ENCODE assay signal across 8 mouse cellular contexts in genomic region chr2:119787206-119787883, GRCm38 (mm10). TPM values are rescaled to one million over a fixed set of nuclear protein-coding genes. Genes with fewer than 3 reads are reported as not detected.
DNase-seq lines count a peak whose midpoint lies in the region; ATAC-seq and TF ChIP-seq lines count a peak whose summit lies in the region.

Gene Rpap1, minus strand, starts transcription at chr2:119787537.

- in situ Hi-C loops in ES-E14 (cut with MboI; ENCODE audit: low sequenced_read_pairs in 2 of 2, unreplicated experiment in 2 of 2), result no loop called here

- ATAC-seq in cerebellum, adult (ENCODE audit: insufficient number of reproducible peaks, low FRiP score, low TSS enrichment), result peak; percentile 97
- ATAC-seq in forebrain, embryonic 13.5 days, result peak; percentile 98
- ATAC-seq in neural tube, embryonic 14.5 days (ENCODE audit: low read depth), result peak; percentile 96

- no peaks in the 10 kb centered on the region; the same call in 1 of the 2 replicates for H3K27me3 ChIP-seq in forebrain, embryonic 13.5 days
- no peaks in the 10 kb centered on the region for H3K27me3 ChIP-seq in neural tube, embryonic 14.5 days (ENCODE audit: control insufficient read depth, insufficient read depth, low read length)

- WGBS in forebrain, embryonic 13.5 days, result under 1% methylated on average over 44 of the region's 44 CpGs
- WGBS in neural tube, embryonic 14.5 days, result under 1% methylated on average over 44 of the region's 44 CpGs

- intact Hi-C loops in heart, postnatal 10 days (cut with DNase I), result loop anchor here (2.0 to 5.0 kb wide), 2 partner anchors 109 to 130 kb away; partner anchors contain the start of gene Mga

- peak within 1 kb of the TSS; percentile 77 for H3K4me2 ChIP-seq in forebrain, embryonic 13.5 days
- H3K4me2 ChIP-seq in neural tube, embryonic 14.5 days (ENCODE audit: low read depth, low read length), result peak within 1 kb of the TSS; percentile 78

- no peak for DNase-seq in ES-E14 (ENCODE audit: low read depth, low spot score)
- DNase-seq in heart, postnatal 10 days, result peak; percentile 87 to 89
- peak; percentile 89 to 92 for DNase-seq in kidney, postnatal 4 days
- peak; percentile 73 to 79 for DNase-seq in lung, adult 18-20 months
- DNase-seq in testis, postnatal 10 days (ENCODE audit: low spot score), result peak; percentile 88

- H3K27ac ChIP-seq in ES-E14 (ENCODE audit: insufficient read depth, low read depth, low read length, poor library complexity, severe bottlenecking), result peak within 1 kb of the TSS; percentile 81
- peak within 1 kb of the TSS; percentile 87 for H3K27ac ChIP-seq in forebrain, embryonic 13.5 days
- H3K27ac ChIP-seq in neural tube, embryonic 14.5 days (ENCODE audit: low read depth, low read length), result peak within 1 kb of the TSS; percentile 82

- H3K9me3 ChIP-seq in ES-E14 (ENCODE audit: control insufficient read depth, insufficient read depth, low read depth, low read length), result no peaks in the 10 kb centered on the region
- no peaks in the 10 kb centered on the region for H3K9me3 ChIP-seq in forebrain, embryonic 13.5 days (replicated peaks)
- H3K9me3 ChIP-seq in neural tube, embryonic 14.5 days (ENCODE audit: control insufficient read depth, low read length), result no peaks in the 10 kb centered on the region

- H3K36me3 ChIP-seq in ES-E14 (ENCODE audit: control insufficient read depth, insufficient read depth, low read length, poor library complexity, severe bottlenecking), result peaks cover 13% of the 10 kb centered on the region
- peaks cover 10% of the 10 kb centered on the region for H3K36me3 ChIP-seq in forebrain, embryonic 13.5 days (ENCODE audit: poor library complexity, severe bottlenecking)
- H3K36me3 ChIP-seq in neural tube, embryonic 14.5 days (ENCODE audit: control insufficient read depth, insufficient read depth, low read length), result 0 out of 2 replicates have a peak, but pooled peaks cover 8% of the 10 kb centered on the region

- H3K4me3 ChIP-seq in ES-E14 (ENCODE audit: insufficient read depth in 1 of 2, low read depth in 1 of 2, low read length in 2 of 2, poor library complexity in 1 of 2, severe bottlenecking in 1 of 2), result peak within 1 kb of the TSS; percentile 91 to 98
- peak within 1 kb of the TSS; percentile 66 for H3K4me3 ChIP-seq in forebrain, embryonic 13.5 days
- H3K4me3 ChIP-seq in neural tube, embryonic 14.5 days (ENCODE audit: low read depth, low read length), result peak within 1 kb of the TSS; percentile 56

- H3K4me1 ChIP-seq in ES-E14 (ENCODE audit: control insufficient read depth in 2 of 2, insufficient read depth in 2 of 2, low read length in 2 of 2, poor library complexity in 1 of 2), result peaks cover 2% of the 10 kb centered on the region in 2 experiments; a peak in 3 of 4 replicates
- H3K4me1 ChIP-seq in forebrain, embryonic 13.5 days, result peaks cover 8% of the 10 kb centered on the region
- H3K4me1 ChIP-seq in neural tube, embryonic 14.5 days (ENCODE audit: control insufficient read depth, insufficient read depth, low read length), result peaks cover 7% of the 10 kb centered on the region; the same call in 1 of the 2 replicates

- H3K9ac ChIP-seq in ES-E14 (ENCODE audit: insufficient read depth, low read depth, low read length, poor library complexity, severe bottlenecking), result peak within 1 kb of the TSS; percentile 83
- H3K9ac ChIP-seq in forebrain, embryonic 13.5 days, result peak within 1 kb of the TSS; percentile 79
- peak within 1 kb of the TSS; percentile 55 for H3K9ac ChIP-seq in neural tube, embryonic 14.5 days (replicated peaks; ENCODE audit: low read depth, low read length)

TF ChIP-seq in ES-E14, 5 proteins besides CTCF, POLR2A, EP300 and RAD21:
- TF ChIP-seq ZC3H11A (IDR thresholded peaks at IDR 0.05; ENCODE audit: borderline replicate concordance, low read depth, low read length), result no peak
- 0 out of 2 replicates have a peak, but pooled peaks have one; percentile 73 for TF ChIP-seq HCFC1 (IDR thresholded peaks at IDR 0.05; ENCODE audit: borderline replicate concordance, insufficient read depth, low read length)

RNA-seq across cellular contexts. Expression of gene Rpap1, which starts in this region (rescaled TPM):
- total RNA-seq in ES-E14 (2012; rRNA removed), result 46.6 and 81.9 TPM in 2 replicates
- 22.7 and 27.5 TPM in 2 replicates for polyA plus RNA-seq in forebrain, embryonic 13.5 days (2015; fragmentation: Nextera tagmentation; extraction: Ambion mirVana)
- total RNA-seq in heart, postnatal 10 days (2021), result 10 to 100 TPM; 13.7 to 14.4 TPM
- 15.7 and 19.5 TPM in 2 replicates for polyA plus RNA-seq in neural tube, embryonic 14.5 days (2014; fragmentation: Nextera tagmentation; extraction: Ambion mirVana)
